Mouse (Mus musculus) monocyte, adult 2 months (primary cell): Measurements from ENCODE around the gene Krt4.

ENCODE experiments used
- DNase-seq, 2 experiments: peaks; one replicate each; pipeline ENCODE4 v3.0.0; 2022; ENCODE audit warnings: low spot score in 2 of 2, low read depth in 1 of 2

Gene Krt4

GRCm38 (mm10) chr15:101895216-101895615 is 29.3 kb downstream of the Krt4 start:
- DNase-seq: no peak

GRCm38 (mm10) chr15:101892820-101893219 is 31.7 kb downstream of the Krt4 start, which contains the start of gene Krt76:
Gene Krt76 (minus strand): TSS chr15:101892920.
- DNase-seq: no peak

- DNase-seq: no peak
These were observed 44.8 kb downstream of the Krt4 start for GRCm38 (mm10) chr15:101879776-101880175.

- DNase-seq: no peak
These were observed 46.5 kb downstream of the Krt4 start for GRCm38 (mm10) chr15:101878041-101878440.

GRCm38 (mm10) chr15:101874383-101874782 is 50.2 kb downstream of the Krt4 start:
- DNase-seq: no peak

- no peak for DNase-seq
These were observed 51.3 kb downstream of the Krt4 start for GRCm38 (mm10) chr15:101873231-101873630.

- DNase-seq: no peak
These were observed 55.1 kb downstream of the Krt4 start, which contains the start of gene Krt77 for GRCm38 (mm10) chr15:101869431-101869830. Gene Krt77 (minus strand): TSS chr15:101869705.
